ENCODE assay signal across 13 mouse cellular contexts in the genomic region with DNA sequence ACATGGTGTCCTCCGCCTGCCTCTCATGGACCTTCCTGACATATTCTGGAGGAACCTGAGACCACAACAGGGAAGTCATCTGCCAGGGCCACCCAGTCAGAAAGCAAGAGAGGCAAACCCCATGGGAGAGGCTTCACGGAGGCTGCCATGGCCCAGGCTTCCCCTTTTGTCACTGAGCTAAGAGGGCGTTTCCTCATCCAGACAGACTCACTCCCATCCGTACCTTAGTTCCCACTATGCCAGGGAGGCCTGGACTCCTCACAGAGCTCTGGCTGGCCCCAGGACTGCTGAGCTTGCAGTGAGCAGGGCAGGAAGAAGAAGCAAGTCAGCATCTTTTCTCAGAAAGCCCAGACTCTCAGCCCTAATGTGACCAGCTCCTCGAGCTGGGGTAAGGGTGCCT. TPM values are rescaled to one million over a fixed set of nuclear protein-coding genes. Genes with fewer than 3 reads are reported as not detected.
DNase-seq lines count a peak whose midpoint lies in the region; ATAC-seq lines count a peak whose summit lies in the region.
"Had no signal": no experiment of that assay in that cellular context is flagged by ENCODE, and none has a peak within 500 bp of the region (broad histone marks: within the 10 kb centered on the region; RNA-seq: fewer than 3 reads in every experiment).

No protein-coding gene starts in this region.

- no peak for DNase-seq in heart, embryonic 10.5 days (ENCODE audit: low spot score)
- DNase-seq in kidney, postnatal 36 days, result peak; percentile 67 to 73
- no peak for DNase-seq in left cerebral cortex, adult 11 months (ENCODE audit: low spot score)
- DNase-seq in gastrocnemius, postnatal 4 days (ENCODE audit: low spot score in 2 of 2), result no peak
- DNase-seq: adrenal gland, postnatal 10 days; embryo, embryonic 11 days; gastrocnemius, postnatal 14 days; thymus, postnatal 36 days had no signal

- no peak for ATAC-seq in heart, embryonic 13.5 days (ENCODE audit: extremely low read depth, insufficient number of reproducible peaks, low FRiP score, low TSS enrichment)
- ATAC-seq in midbrain, embryonic 12.5 days (ENCODE audit: low FRiP score, low read depth), result no peak
- no peak for ATAC-seq in midbrain, embryonic 13.5 days
- ATAC-seq: inflammation-experienced regulatory T-cells, adult 6 months had no signal

- no peak overlapping the region for H3K27ac ChIP-seq in heart, embryonic 13.5 days (replicated peaks)
- H3K27ac ChIP-seq in heart, embryonic 10.5 days, result no peak overlapping the region
- H3K27ac ChIP-seq in midbrain, embryonic 12.5 days (replicated peaks), result no peak overlapping the region
- H3K27ac ChIP-seq in midbrain, embryonic 13.5 days, result no peak overlapping the region
- H3K27ac ChIP-seq: limb, embryonic 13.5 days had no signal

- 0 out of 2 replicates have a peak, but pooled peaks cover 4% of the 10 kb centered on the region for H3K27me3 ChIP-seq in heart, embryonic 13.5 days (replicated peaks)
- peaks cover 15% of the 10 kb centered on the region; the same call in 1 of the 2 replicates for H3K27me3 ChIP-seq in heart, embryonic 10.5 days (ENCODE audit: insufficient read depth, poor library complexity, severe bottlenecking)
- peaks cover 18% of the 10 kb centered on the region; the same call in 1 of the 2 replicates for H3K27me3 ChIP-seq in midbrain, embryonic 12.5 days
- peaks cover 5% of the 10 kb centered on the region; the same call in 1 of the 2 replicates for H3K27me3 ChIP-seq in midbrain, embryonic 13.5 days
- H3K27me3 ChIP-seq: limb, embryonic 13.5 days had no signal

- peak overlapping the region; percentile 9; the same call in 1 of the 2 replicates for H3K9ac ChIP-seq in heart, embryonic 13.5 days
- 0 out of 2 replicates have a peak overlapping the region, but pooled peaks have one; percentile 4 for H3K9ac ChIP-seq in midbrain, embryonic 12.5 days (replicated peaks)
- H3K9ac ChIP-seq in midbrain, embryonic 13.5 days (replicated peaks), result no peak overlapping the region
- H3K9ac ChIP-seq: limb, embryonic 13.5 days had no signal

- no peaks in the 10 kb centered on the region for H3K9me3 ChIP-seq in heart, embryonic 13.5 days
- H3K9me3 ChIP-seq in heart, embryonic 10.5 days, result no peaks in the 10 kb centered on the region
- H3K9me3 ChIP-seq in midbrain, embryonic 12.5 days, result no peaks in the 10 kb centered on the region
- no peaks in the 10 kb centered on the region for H3K9me3 ChIP-seq in midbrain, embryonic 13.5 days
- H3K9me3 ChIP-seq: limb, embryonic 13.5 days had no signal

- peaks cover 23% of the 10 kb centered on the region; the same call in 1 of the 2 replicates for H3K36me3 ChIP-seq in heart, embryonic 13.5 days
- H3K36me3 ChIP-seq in heart, embryonic 10.5 days, result peaks cover 6% of the 10 kb centered on the region; the same call in 1 of the 2 replicates
- no peaks in the 10 kb centered on the region for H3K36me3 ChIP-seq in midbrain, embryonic 12.5 days
- peaks cover 22% of the 10 kb centered on the region for H3K36me3 ChIP-seq in midbrain, embryonic 13.5 days

- WGBS in heart, embryonic 13.5 days, result 82% methylated on average over 5 of the region's 5 CpGs
- WGBS in heart, embryonic 10.5 days, result 79% methylated on average over 5 of the region's 5 CpGs
- 88% methylated on average over 5 of the region's 5 CpGs for WGBS in midbrain, embryonic 12.5 days
- 92% methylated on average over 5 of the region's 5 CpGs for WGBS in midbrain, embryonic 13.5 days

- H3K4me2 ChIP-seq in heart, embryonic 13.5 days, result no peak overlapping the region
- no peak overlapping the region for H3K4me2 ChIP-seq in midbrain, embryonic 12.5 days (replicated peaks)
- H3K4me2 ChIP-seq in midbrain, embryonic 13.5 days (replicated peaks), result no peak overlapping the region
- H3K4me2 ChIP-seq: limb, embryonic 13.5 days had no signal

- H3K4me1 ChIP-seq in heart, embryonic 13.5 days, result peaks cover 21% of the 10 kb centered on the region
- peaks cover 32% of the 10 kb centered on the region for H3K4me1 ChIP-seq in heart, embryonic 10.5 days
- peaks cover 18% of the 10 kb centered on the region for H3K4me1 ChIP-seq in midbrain, embryonic 12.5 days
- H3K4me1 ChIP-seq in midbrain, embryonic 13.5 days (replicated peaks), result peaks cover 24% of the 10 kb centered on the region

- no peak overlapping the region for H3K4me3 ChIP-seq in heart, embryonic 13.5 days
- H3K4me3 ChIP-seq in heart, embryonic 10.5 days, result no peak overlapping the region
- H3K4me3 ChIP-seq in midbrain, embryonic 12.5 days, result no peak overlapping the region
- no peak overlapping the region for H3K4me3 ChIP-seq in midbrain, embryonic 13.5 days (replicated peaks)
- H3K4me3 ChIP-seq: limb, embryonic 13.5 days had no signal

RNA-seq across cellular contexts. Expression of gene Pqlc2, which starts 2.6 kb away (rescaled TPM):
- polyA plus RNA-seq in heart, embryonic 13.5 days (2015; fragmentation: Nextera tagmentation; extraction: Ambion mirVana), result 8.8 and 10.2 TPM in 2 replicates
- 12.7 and 13.9 TPM in 2 replicates for polyA plus RNA-seq in heart, embryonic 10.5 days (2016; fragmentation: Nextera tagmentation; extraction: Ambion mirVana)
- polyA plus RNA-seq in midbrain, embryonic 12.5 days (2016; fragmentation: Nextera tagmentation; extraction: Ambion mirVana), result 13.5 and 14.1 TPM in 2 replicates
- polyA plus RNA-seq in midbrain, embryonic 13.5 days (2015; fragmentation: Nextera tagmentation; extraction: Ambion mirVana), result 15.1 and 15.2 TPM in 2 replicates
- total RNA-seq in gastrocnemius, postnatal 4 days (2021), result 1 to 10 TPM; 4.2 to 4.7 TPM

RNA-seq across cellular contexts. Expression of gene Akr7a5, which starts 2.6 kb away (rescaled TPM):
- 65.3 and 66.3 TPM in 2 replicates for polyA plus RNA-seq in heart, embryonic 13.5 days (2015; fragmentation: Nextera tagmentation; extraction: Ambion mirVana)
- polyA plus RNA-seq in heart, embryonic 10.5 days (2016; fragmentation: Nextera tagmentation; extraction: Ambion mirVana), result 60.1 and 72.5 TPM in 2 replicates
- 74.4 and 81.2 TPM in 2 replicates for polyA plus RNA-seq in midbrain, embryonic 12.5 days (2016; fragmentation: Nextera tagmentation; extraction: Ambion mirVana)
- polyA plus RNA-seq in midbrain, embryonic 13.5 days (2015; fragmentation: Nextera tagmentation; extraction: Ambion mirVana), result 65.0 and 66.5 TPM in 2 replicates
- 10 to 100 TPM; 32.5 to 33.3 TPM for total RNA-seq in gastrocnemius, postnatal 4 days (2021)

RNA-seq across cellular contexts. Expression of gene Mrto4, which starts 44.5 kb away (rescaled TPM):
- polyA plus RNA-seq in heart, embryonic 13.5 days (2015; fragmentation: Nextera tagmentation; extraction: Ambion mirVana), result 77.9 and 91.9 TPM in 2 replicates
- 115 and 161 TPM in 2 replicates for polyA plus RNA-seq in heart, embryonic 10.5 days (2016; fragmentation: Nextera tagmentation; extraction: Ambion mirVana)
- polyA plus RNA-seq in midbrain, embryonic 12.5 days (2016; fragmentation: Nextera tagmentation; extraction: Ambion mirVana), result 106 TPM in 2 replicates
- 97.9 and 105 TPM in 2 replicates for polyA plus RNA-seq in midbrain, embryonic 13.5 days (2015; fragmentation: Nextera tagmentation; extraction: Ambion mirVana)
- total RNA-seq in gastrocnemius, postnatal 4 days (2021), result 10 to 100 TPM; 42.0 to 44.0 TPM

RNA-seq across cellular contexts. Expression of gene Emc1, which starts 44.5 kb away (rescaled TPM):
- 39.6 and 41.0 TPM in 2 replicates for polyA plus RNA-seq in heart, embryonic 13.5 days (2015; fragmentation: Nextera tagmentation; extraction: Ambion mirVana)
- 37.9 and 56.6 TPM in 2 replicates for polyA plus RNA-seq in heart, embryonic 10.5 days (2016; fragmentation: Nextera tagmentation; extraction: Ambion mirVana)
- polyA plus RNA-seq in midbrain, embryonic 12.5 days (2016; fragmentation: Nextera tagmentation; extraction: Ambion mirVana), result 39.0 and 42.0 TPM in 2 replicates
- polyA plus RNA-seq in midbrain, embryonic 13.5 days (2015; fragmentation: Nextera tagmentation; extraction: Ambion mirVana), result 41.0 and 42.0 TPM in 2 replicates
- total RNA-seq in gastrocnemius, postnatal 4 days (2021), result 10 to 100 TPM; 34.8 to 39.5 TPM

RNA-seq across cellular contexts. Expression of gene Ubr4, which starts 44.5 kb away (rescaled TPM):
- 53.2 and 53.4 TPM in 2 replicates for polyA plus RNA-seq in heart, embryonic 13.5 days (2015; fragmentation: Nextera tagmentation; extraction: Ambion mirVana)
- 61.1 and 75.4 TPM in 2 replicates for polyA plus RNA-seq in heart, embryonic 10.5 days (2016; fragmentation: Nextera tagmentation; extraction: Ambion mirVana)
- polyA plus RNA-seq in midbrain, embryonic 12.5 days (2016; fragmentation: Nextera tagmentation; extraction: Ambion mirVana), result 80.6 and 80.9 TPM in 2 replicates
- polyA plus RNA-seq in midbrain, embryonic 13.5 days (2015; fragmentation: Nextera tagmentation; extraction: Ambion mirVana), result 75.8 and 85.2 TPM in 2 replicates
- 100 to 1,000 TPM; 115 to 122 TPM for total RNA-seq in gastrocnemius, postnatal 4 days (2021)

Comparison
In these comparisons a context has a peak if more than half of its experiments do, and no peak if none do; other contexts are left out.
1. DNase-seq: peak in kidney, postnatal 36 days (2 of 2); none in heart, embryonic 10.5 days (single experiment), left cerebral cortex, adult 11 months (single experiment) and gastrocnemius, postnatal 4 days (0 of 2).